Mouse (Mus musculus) intestine, embryonic 16.5 days (tissue): ENCODE measurements around the gene 2310011J03Rik. TPM values are rescaled to one million over a fixed set of nuclear protein-coding genes. Genes with fewer than 3 reads are reported as not detected.
A peak's percentile ranks its signal among the peaks of the same experiment; 100 is the strongest.

Experiments
- ATAC-seq: fragments of 200-750 bp; cut with Nextera tagmentation; 2 replicates; pipeline ENCODE4 v1.8.0; 2017; ENCODE audit warnings: moderate TSS enrichment, moderate library complexity
- H3K27ac ChIP-seq: fragments of 300-500 bp; sonication (generic); 2 replicates; pipeline ENCODE4 v1.5.1; 2014; ENCODE audit warnings: mild to moderate bottlenecking, low read length
- H3K27me3 ChIP-seq: fragments of 300-500 bp; sonication (generic); replicated peaks from 2 replicates; pipeline ENCODE4 v1.6.1; 2014; ENCODE audit warnings: low read length, control low read depth, mixed read lengths; ENCODE audit not compliant: control insufficient read depth, insufficient read depth
- H3K36me3 ChIP-seq: fragments of 300-500 bp; sonication (generic); 2 replicates; pipeline ENCODE4 v1.6.1; 2014; ENCODE audit warnings: low read length, control low read depth; ENCODE audit not compliant: control insufficient read depth, insufficient read depth
- H3K4me1 ChIP-seq: fragments of 300-500 bp; sonication (generic); 2 replicates; pipeline ENCODE4 v1.6.1; 2014; ENCODE audit warnings: low read length, control low read depth, mixed read lengths; ENCODE audit not compliant: control insufficient read depth, insufficient read depth
- H3K4me2 ChIP-seq: fragments of 300-500 bp; sonication (generic); 2 replicates; pipeline ENCODE4 v1.6.1; 2014; ENCODE audit warnings: low read depth, low read length, control low read depth
- H3K4me3 ChIP-seq: fragments of 300-500 bp; sonication (generic); 2 replicates; pipeline ENCODE4 v1.5.1; 2014; ENCODE audit warnings: mild to moderate bottlenecking, low read length
- H3K9ac ChIP-seq: fragments of 300-500 bp; sonication (generic); 2 replicates; pipeline ENCODE4 v1.6.1; 2014; ENCODE audit warnings: low read depth, low read length
- H3K9me3 ChIP-seq: fragments of 300-500 bp; sonication (generic); 2 replicates; pipeline ENCODE4 v1.6.1; 2016; ENCODE audit warnings: low read length, control low read depth; ENCODE audit not compliant: control insufficient read depth
- WGBS: fragments of 180-500 bp; shearing (Covaris S2); extraction: QIAGEN DNeasy Blood & Tissue Kit; methylation state at CpG from one replicate; pipeline ENCODE4 v1.1.7; 2014; 5-methylcytosine and 5-hydroxymethylcytosine counted together
- polyA plus RNA-seq: library from polyadenylated mRNA; unstranded; fragments of >200 nt; fragmentation: Nextera tagmentation; extraction: Ambion mirVana; gene quantifications from 2 replicates; pipeline ENCODE4 v1.2.1, GENCODE M21; 2015

Gene 2310011J03Rik
- polyA plus RNA-seq, 1 experiment from 2014 or later = 64.3 TPM

DNA sequence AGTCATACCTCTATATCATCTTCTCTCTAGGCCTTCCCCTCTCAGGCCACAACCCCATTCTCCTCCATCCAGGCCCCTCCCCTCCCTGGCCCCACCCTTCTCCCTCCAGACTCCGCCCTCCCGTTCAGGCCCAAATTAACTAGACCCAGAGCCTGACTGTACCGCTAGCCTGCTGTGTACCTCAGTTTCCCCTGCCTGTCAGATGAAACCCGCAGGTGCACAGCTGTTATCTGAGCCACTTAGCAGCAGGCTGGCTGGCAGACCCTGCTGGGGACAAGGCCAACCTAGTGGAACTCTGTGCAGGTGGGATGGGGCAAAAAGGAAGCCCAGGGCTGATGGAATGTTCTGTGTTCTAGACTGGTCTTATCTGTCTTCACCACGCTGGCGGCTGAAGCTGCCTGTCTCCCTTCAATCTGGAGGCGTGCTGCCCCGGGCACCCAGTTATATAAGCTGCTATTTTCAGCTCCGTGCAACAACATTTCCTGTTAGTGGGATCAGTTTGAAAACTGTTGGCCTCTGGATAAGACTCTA, 23.9 kb upstream of the 2310011J03Rik start:
- WGBS = 27% methylated on average over 9 of the region's 9 CpGs
- Histone ChIP-seq H3K4me1 (peaks cover 64% of the 10 kb centered on the region), H3K36me3 (no peaks in the 10 kb centered on the region), H3K4me2 (peak overlapping the region; percentile 71; the same call in 1 of the 2 replicates), H3K9me3 (no peaks in the 10 kb centered on the region), H3K27me3 (peaks cover 36% of the 10 kb centered on the region), H3K4me3 (peak overlapping the region; percentile 2; the same call in 1 of the 2 replicates), H3K9ac (peak overlapping the region; percentile 48; the same call in 1 of the 2 replicates), H3K27ac (peak overlapping the region; percentile 82)
- ATAC-seq = peak; percentile 24

GRCm38 (mm10) chr10:80343425-80343895, 23.1 kb upstream of the 2310011J03Rik start:
- H3K4me1 ChIP-seq = peaks cover 58% of the 10 kb centered on the region
- peaks cover 36% of the 10 kb centered on the region for H3K27me3 ChIP-seq
- no peaks in the 10 kb centered on the region for H3K9me3 ChIP-seq
- H3K27ac ChIP-seq = peak overlapping the region; percentile 82
- no peak for ATAC-seq
- H3K4me2 ChIP-seq = peak overlapping the region; percentile 71
- H3K36me3 ChIP-seq = no peaks in the 10 kb centered on the region
- peak overlapping the region; percentile 42 for H3K4me3 ChIP-seq
- 28% methylated on average over 13 of the region's 13 CpGs for WGBS
- peak overlapping the region; percentile 48 for H3K9ac ChIP-seq

DNA sequence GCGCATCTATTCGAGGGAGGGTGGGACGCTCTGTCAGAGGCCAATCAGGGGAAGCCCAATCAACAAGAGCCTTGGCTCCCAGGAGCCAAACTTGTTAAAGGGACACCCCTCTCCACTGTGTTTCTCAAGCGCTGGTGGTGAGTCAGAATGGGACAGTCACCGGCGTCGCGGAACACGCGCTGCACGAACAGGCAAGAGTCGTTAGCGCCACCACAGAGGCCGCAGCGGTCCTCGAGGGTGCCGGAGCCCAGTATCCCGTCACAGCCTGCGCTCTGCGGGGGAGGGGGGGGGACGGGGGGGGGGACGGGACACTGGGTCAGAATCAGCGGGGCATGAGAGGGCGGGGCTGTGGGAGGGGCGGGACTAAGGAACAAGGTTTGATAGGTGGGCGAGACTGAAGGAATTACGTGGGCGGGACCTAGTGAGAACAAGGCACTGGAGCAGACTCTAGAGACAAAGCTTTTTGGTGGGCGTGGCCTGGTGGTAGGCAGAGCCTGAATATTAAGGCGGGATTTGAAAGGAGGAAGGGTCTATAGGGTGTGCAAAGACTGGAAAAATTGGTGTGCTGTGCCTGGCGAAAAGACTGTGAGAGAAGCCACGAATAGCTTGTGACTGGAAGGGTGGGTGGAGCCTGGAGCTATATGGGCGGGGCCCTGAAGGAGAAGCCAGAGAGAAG, 22.6 kb upstream of the 2310011J03Rik start:
- no peaks in the 10 kb centered on the region for H3K36me3 ChIP-seq
- H3K4me3 ChIP-seq = peak overlapping the region; percentile 42
- peak overlapping the region; percentile 82; the same call in 1 of the 2 replicates for H3K27ac ChIP-seq
- peak overlapping the region; percentile 48; the same call in 1 of the 2 replicates for H3K9ac ChIP-seq
- peaks cover 52% of the 10 kb centered on the region for H3K4me1 ChIP-seq
- under 1% methylated on average over 29 of the region's 33 CpGs for WGBS
- peak overlapping the region; percentile 71 for H3K4me2 ChIP-seq
- H3K9me3 ChIP-seq = no peaks in the 10 kb centered on the region
- H3K27me3 ChIP-seq = peaks cover 32% of the 10 kb centered on the region
- peak; percentile 43 for ATAC-seq

- Histone ChIP-seq H3K4me3 (peak overlapping the region; percentile 42), H3K4me1 (peaks cover 46% of the 10 kb centered on the region), H3K4me2 (peak overlapping the region; percentile 71), H3K27ac (no peak overlapping the region), H3K27me3 (peaks cover 32% of the 10 kb centered on the region), H3K36me3 (no peaks in the 10 kb centered on the region), H3K9me3 (no peaks in the 10 kb centered on the region), H3K9ac (peak overlapping the region; percentile 52; the same call in 1 of the 2 replicates)
- 3% methylated on average over 26 of the region's 26 CpGs for WGBS
- ATAC-seq = peak; percentile 2; the same call in 1 of the 2 replicates
Observed at GRCm38 (mm10) chr10:80342305-80342748, 22.0 kb upstream of the 2310011J03Rik start.

DNA sequence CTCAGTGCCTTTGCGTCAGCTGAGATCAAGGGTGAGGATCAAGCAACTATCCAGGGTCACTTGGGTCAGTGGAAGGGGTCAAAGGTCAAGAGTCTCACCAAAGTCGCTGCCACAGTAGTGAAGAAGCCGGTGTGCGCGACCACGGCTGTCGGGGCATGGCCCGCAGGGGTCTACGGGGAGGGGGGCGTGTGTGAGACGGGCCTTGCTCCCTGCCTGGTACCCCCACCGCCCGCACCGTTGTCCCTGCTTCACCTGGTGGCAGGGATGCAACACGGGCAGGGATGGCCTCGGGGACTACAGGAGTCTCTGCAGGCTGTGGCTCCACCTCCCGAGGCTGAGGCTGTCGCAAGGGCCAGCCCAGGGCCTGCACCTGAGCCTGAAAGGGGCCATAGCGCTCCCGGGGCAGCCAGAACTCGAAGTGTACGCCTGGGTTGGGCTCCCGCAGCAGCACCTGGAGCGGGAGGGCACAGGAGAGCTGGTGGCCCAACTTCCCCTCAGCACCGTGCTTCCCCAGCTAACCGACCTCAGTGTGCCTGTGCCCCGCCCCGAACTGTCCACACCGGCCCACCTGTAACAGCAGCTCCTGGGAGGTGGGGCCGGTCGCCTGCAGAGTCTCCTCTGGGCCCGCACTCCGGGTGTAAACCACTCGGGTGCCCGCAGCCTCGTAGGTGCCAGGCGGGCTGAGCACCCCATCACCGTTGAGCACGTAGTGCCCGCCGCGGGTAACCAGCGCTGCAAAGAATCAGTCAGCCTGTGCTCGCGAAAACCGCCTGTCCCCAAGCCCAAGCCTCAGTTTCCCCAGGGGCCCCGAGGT, 21.4 kb upstream of the 2310011J03Rik start:
- H3K36me3 ChIP-seq = no peaks in the 10 kb centered on the region
- no peak overlapping the region for H3K27ac ChIP-seq
- 7% methylated on average over 47 of the region's 47 CpGs for WGBS
- no peaks in the 10 kb centered on the region for H3K9me3 ChIP-seq
- peak overlapping the region; percentile 52 for H3K9ac ChIP-seq
- peaks cover 32% of the 10 kb centered on the region for H3K27me3 ChIP-seq
- peaks cover 45% of the 10 kb centered on the region for H3K4me1 ChIP-seq
- H3K4me3 ChIP-seq = peak overlapping the region; percentile 42
- no peak for ATAC-seq
- H3K4me2 ChIP-seq = peak overlapping the region; percentile 71

DNA sequence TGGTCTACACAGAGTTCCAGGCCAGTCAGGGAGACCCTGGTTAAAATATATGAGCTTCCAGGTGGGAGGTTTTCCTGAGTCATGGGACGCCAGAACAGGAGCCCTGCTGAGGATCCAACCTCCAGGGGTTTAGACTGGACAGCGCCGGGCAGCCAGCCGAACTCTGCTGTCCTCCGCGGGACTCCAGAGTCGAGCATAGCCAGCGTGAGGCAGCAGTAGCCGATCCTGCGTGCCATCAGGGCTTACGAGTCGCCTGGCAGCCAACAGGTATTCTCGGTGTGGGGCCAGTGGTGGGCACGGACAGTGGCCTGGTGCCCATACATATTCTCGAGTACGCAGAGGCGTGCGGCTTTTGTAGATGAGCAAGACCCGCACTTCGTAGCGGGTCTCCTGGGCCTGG, 20.7 kb upstream of the 2310011J03Rik start:
- Histone ChIP-seq H3K4me1 (peaks cover 45% of the 10 kb centered on the region), H3K27me3 (peaks cover 32% of the 10 kb centered on the region), H3K27ac (no peak overlapping the region), H3K36me3 (no peaks in the 10 kb centered on the region), H3K4me2 (0 out of 2 replicates have a peak overlapping the region, but pooled peaks have one; percentile 71), H3K4me3 (no peak overlapping the region), H3K9me3 (no peaks in the 10 kb centered on the region), H3K9ac (no peak overlapping the region)
- 27% methylated on average over 21 of the region's 21 CpGs for WGBS
- ATAC-seq = no peak

DNA sequence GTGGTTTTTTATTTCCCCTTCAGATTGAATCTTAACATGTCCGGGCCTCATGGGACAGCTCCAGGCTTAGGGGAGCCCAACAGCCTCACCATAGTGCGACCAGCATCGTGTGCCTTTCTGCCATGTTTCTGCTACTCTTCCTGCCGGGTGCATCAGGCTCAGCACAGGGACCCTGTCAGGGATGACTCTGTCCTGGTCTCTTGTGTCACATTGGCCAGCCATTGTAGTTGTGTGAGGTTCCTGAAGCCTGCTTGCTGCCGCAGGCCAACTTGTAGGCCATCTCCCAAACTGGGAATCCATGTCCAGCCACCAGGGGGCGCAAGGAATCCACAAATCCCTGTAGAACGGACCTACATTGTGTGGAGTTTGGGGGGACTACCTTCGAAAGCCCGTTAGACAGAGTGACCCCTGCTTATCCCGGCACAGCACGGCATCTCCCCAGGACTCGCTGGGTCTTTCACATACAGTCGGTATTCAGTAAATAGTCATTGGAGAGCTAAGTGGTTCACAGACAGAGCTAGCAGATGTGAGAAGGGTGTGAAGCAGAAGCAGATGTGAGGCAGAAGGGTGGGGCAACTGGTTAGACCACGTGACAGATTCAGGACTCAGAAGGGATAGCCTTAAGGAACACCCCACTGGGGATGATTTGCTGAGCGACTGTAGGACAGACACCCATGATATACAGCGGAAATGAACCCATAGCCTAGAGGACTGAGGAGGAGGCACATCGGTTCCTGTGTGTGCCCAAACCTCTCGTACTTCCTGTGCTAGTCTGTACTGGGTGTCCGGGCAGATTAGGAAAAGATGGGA, 19.8 kb upstream of the 2310011J03Rik start:
- H3K9ac ChIP-seq = peak overlapping the region; percentile 34; the same call in 1 of the 2 replicates
- H3K27me3 ChIP-seq = peaks cover 25% of the 10 kb centered on the region
- no peaks in the 10 kb centered on the region for H3K36me3 ChIP-seq
- ATAC-seq = no peak
- H3K4me3 ChIP-seq = no peak overlapping the region
- 19% methylated on average over 19 of the region's 19 CpGs for WGBS
- no peak overlapping the region for H3K27ac ChIP-seq
- H3K9me3 ChIP-seq = no peaks in the 10 kb centered on the region
- H3K4me2 ChIP-seq = no peak overlapping the region
- peaks cover 38% of the 10 kb centered on the region for H3K4me1 ChIP-seq

- Histone ChIP-seq H3K36me3 (0 out of 2 replicates have a peak, but pooled peaks cover 3% of the 10 kb centered on the region), H3K4me1 (0 out of 2 replicates have a peak, but pooled peaks cover 6% of the 10 kb centered on the region), H3K4me2 (no peak overlapping the region), H3K27ac (no peak overlapping the region), H3K27me3 (peaks cover 5% of the 10 kb centered on the region), H3K9ac (no peak overlapping the region), H3K4me3 (no peak overlapping the region), H3K9me3 (no peaks in the 10 kb centered on the region)
- no peak for ATAC-seq
- 88% methylated on average over 12 of the region's 12 CpGs for WGBS
Observed at GRCm38 (mm10) chr10:80336263-80336662, 15.9 kb upstream of the 2310011J03Rik start.
